Mouse (Mus musculus) kidney, embryonic 14.5 days (tissue): ENCODE data around the gene Cend1. TPM values are rescaled to one million over a fixed set of nuclear protein-coding genes. Genes with fewer than 3 reads are reported as not detected.
A peak's percentile ranks its signal among the peaks of the same experiment; 100 is the strongest.

Experiments
- ATAC-seq: fragments of 200-750 bp; cut with Nextera tagmentation; 2 replicates; pipeline ENCODE4 v1.8.0; 2017; ENCODE audit warnings: moderate number of reproducible peaks, mild to moderate bottlenecking, moderate TSS enrichment, moderate library complexity; ENCODE audit not compliant: low FRiP score, low TSS enrichment
- H3K27ac ChIP-seq: fragments of 300-500 bp; sonication (generic); 2 replicates; pipeline ENCODE4 v1.5.1; 2014; ENCODE audit warnings: low read depth, mild to moderate bottlenecking, low read length, moderate library complexity, mixed read lengths
- H3K27me3 ChIP-seq: fragments of 300-500 bp; sonication (generic); 2 replicates; pipeline ENCODE4 v1.6.1; 2014; ENCODE audit warnings: mild to moderate bottlenecking, low read length; ENCODE audit not compliant: control insufficient read depth, insufficient read depth
- H3K36me3 ChIP-seq: fragments of 300-500 bp; sonication (generic); 2 replicates; pipeline ENCODE4 v1.6.1; 2014; ENCODE audit warnings: low read length, mixed read lengths; ENCODE audit not compliant: control insufficient read depth, insufficient read depth
- H3K4me1 ChIP-seq: fragments of 300-500 bp; sonication (generic); 2 replicates; pipeline ENCODE4 v1.6.1; 2014; ENCODE audit warnings: low read length, mixed read lengths; ENCODE audit not compliant: control insufficient read depth, insufficient read depth
- H3K4me2 ChIP-seq: fragments of 300-500 bp; sonication (generic); replicated peaks from 2 replicates; pipeline ENCODE4 v1.6.1; 2014; ENCODE audit warnings: low read depth, mild to moderate bottlenecking, low read length
- H3K4me3 ChIP-seq: fragments of 300-500 bp; sonication (generic); 2 replicates; pipeline ENCODE4 v1.5.1; 2014; ENCODE audit warnings: mild to moderate bottlenecking, low read length
- H3K9ac ChIP-seq: fragments of 300-500 bp; sonication (generic); 2 replicates; pipeline ENCODE4 v1.6.1; 2014; ENCODE audit warnings: low read depth, mild to moderate bottlenecking, low read length, moderate library complexity
- H3K9me3 ChIP-seq: fragments of 300-500 bp; sonication (generic); 2 replicates; pipeline ENCODE4 v1.6.1; 2016; ENCODE audit warnings: low read length; ENCODE audit not compliant: control insufficient read depth
- WGBS: fragments of 180-500 bp; shearing (Covaris S2); extraction: QIAGEN DNeasy Blood & Tissue Kit; methylation state at CpG from one replicate; pipeline ENCODE4 v1.1.7; 2014; 5-methylcytosine and 5-hydroxymethylcytosine counted together
- polyA plus RNA-seq: library from polyadenylated mRNA; unstranded; fragments of >200 nt; fragmentation: Nextera tagmentation; extraction: Ambion mirVana; gene quantifications from 2 replicates; pipeline ENCODE4 v1.2.1, GENCODE M21; 2014

The Cend1 gene
- polyA plus RNA-seq, result 0.46 and 1.6 TPM in 2 replicates

DNA sequence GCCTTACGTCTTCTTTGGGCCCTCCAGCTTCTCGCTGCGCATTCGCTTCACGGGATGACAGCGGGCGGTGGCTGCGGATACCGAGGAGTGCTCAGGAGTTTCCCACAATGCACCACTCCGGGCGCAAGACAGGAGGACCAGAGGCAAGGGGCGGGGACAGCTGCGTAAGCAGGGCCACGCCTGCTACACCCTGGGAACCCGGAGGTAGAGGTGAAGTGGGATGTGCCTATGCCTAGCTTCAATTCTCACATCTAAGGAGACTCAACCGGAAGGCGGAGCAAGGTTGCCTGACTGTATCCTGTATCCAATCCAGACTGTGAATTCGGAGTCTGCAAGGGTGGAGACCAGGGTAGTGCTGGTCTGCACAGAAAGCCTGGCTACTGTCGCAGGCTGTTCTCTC lies at the start of gene Cend1:
Gene Cend1, minus strand, starts transcription at position 182 of the 400 bp plus-strand sequence.
- Histone ChIP-seq H3K9me3 (no peaks in the 10 kb centered on the region), H3K36me3 (peaks cover 34% of the 10 kb centered on the region), H3K4me1 (peaks cover 20% of the 10 kb centered on the region), H3K9ac (0 out of 2 replicates have a peak within 1 kb of the TSS, but pooled peaks have one; percentile 0), H3K4me3 (no peak within 1 kb of the TSS), H3K4me2 (peak within 1 kb of the TSS; percentile 30), H3K27ac (no peak within 1 kb of the TSS), H3K27me3 (no peaks in the 10 kb centered on the region)
- 5% methylated on average over 19 of the region's 19 CpGs for WGBS
- ATAC-seq, result peak; percentile 63

DNA sequence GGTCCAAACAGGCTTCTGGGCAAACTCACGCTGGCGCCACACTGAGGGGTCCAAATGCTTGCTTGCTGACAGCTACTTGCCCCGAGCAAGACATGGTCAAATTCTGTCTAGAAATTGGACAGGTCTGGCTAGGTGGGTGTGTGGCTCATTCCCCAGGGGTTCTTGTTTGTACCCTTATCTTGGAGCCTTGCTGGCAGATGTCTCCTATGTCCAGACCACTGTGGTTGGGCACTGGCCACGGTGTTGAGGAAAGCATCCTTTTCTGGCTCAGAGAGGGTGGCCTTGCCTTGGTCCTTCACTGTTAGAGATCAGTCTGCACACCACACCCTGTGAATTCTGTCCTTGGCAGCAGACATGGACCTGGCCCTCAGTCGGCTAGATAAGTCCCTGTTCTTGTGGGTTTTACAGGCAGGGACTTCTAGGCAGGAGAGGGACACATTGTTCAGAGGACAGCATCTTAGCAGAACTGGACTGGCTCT lies 49.0 kb upstream of the Cend1 start:
- H3K27me3 ChIP-seq, result no peaks in the 10 kb centered on the region
- H3K27ac ChIP-seq, result peak overlapping the region; percentile 95; the same call in 1 of the 2 replicates
- no peaks in the 10 kb centered on the region for H3K36me3 ChIP-seq
- no peak overlapping the region for H3K4me3 ChIP-seq
- H3K4me1 ChIP-seq, result peaks cover 56% of the 10 kb centered on the region
- no peak for ATAC-seq
- H3K4me2 ChIP-seq, result peak overlapping the region; percentile 90
- no peaks in the 10 kb centered on the region for H3K9me3 ChIP-seq
- 63% methylated on average over 5 of the region's 5 CpGs for WGBS
- peak overlapping the region; percentile 40; the same call in 1 of the 2 replicates for H3K9ac ChIP-seq

DNA sequence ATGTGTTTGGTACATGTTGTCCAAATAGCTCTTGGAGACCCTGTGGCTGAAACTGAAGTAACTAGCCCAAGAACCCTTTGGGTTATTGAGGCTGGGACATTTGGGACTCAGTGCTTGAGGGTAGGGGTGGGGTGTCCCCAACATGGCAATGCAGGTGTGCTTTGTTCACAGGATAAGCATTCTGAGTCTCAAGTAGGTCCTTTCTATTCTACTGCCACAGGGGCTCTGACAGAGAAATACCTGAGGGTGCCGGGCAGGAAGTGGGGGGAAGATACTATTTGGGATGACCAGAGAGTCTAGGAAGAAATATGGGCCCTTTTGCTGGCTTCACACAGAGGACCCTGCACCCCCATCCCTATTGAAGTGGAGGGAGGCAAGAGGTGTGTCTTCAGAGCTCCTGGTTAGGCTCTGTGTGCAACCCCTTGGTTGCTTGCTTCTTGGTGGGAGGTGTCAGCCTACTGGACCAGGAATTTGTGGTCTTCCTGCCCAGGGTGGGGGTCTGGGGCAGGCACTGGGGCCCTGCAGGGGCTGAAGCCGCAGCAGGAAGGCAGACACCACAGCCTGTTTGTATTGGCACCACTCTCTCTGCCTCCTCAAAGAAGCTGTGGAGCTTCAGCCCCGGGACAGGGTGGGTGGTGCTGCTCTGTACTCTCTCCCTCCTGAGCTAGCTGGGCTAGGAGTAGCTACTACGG lies 48.4 kb upstream of the Cend1 start:
- WGBS, result 37% methylated on average over 4 of the region's 4 CpGs
- Histone ChIP-seq H3K27ac (peak overlapping the region; percentile 95; the same call in 1 of the 2 replicates), H3K9ac (peak overlapping the region; percentile 40), H3K36me3 (peaks cover 2% of the 10 kb centered on the region; the same call in 1 of the 2 replicates), H3K9me3 (no peaks in the 10 kb centered on the region), H3K4me1 (peaks cover 55% of the 10 kb centered on the region), H3K27me3 (no peaks in the 10 kb centered on the region), H3K4me3 (no peak overlapping the region; the same call in 1 of the 2 replicates), H3K4me2 (peak overlapping the region; percentile 90)
- no peak for ATAC-seq

DNA sequence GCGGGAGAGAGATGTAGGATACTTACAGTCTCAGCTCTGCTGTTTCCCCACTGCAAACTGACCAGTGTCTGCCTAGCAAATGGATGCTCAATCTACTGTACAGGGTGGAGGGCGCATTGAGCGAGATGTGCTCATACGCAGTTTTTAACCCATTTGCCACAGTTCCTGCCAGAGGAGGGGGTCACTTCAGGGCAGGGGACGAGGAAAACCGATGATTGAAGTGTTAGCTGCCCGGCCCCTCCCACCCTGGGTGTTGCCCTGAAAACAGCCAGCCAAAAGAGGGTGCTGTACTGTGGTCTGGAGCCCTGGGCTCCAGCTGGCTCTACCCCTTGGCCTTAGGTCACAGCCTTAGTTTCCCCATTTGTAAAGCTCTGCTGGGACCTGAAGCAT lies 47.7 kb upstream of the Cend1 start:
- peaks cover 9% of the 10 kb centered on the region for H3K36me3 ChIP-seq
- peak overlapping the region; percentile 90 for H3K4me2 ChIP-seq
- peak overlapping the region; percentile 95 for H3K27ac ChIP-seq
- H3K9ac ChIP-seq, result peak overlapping the region; percentile 25
- peak overlapping the region; percentile 85 for H3K4me3 ChIP-seq
- peaks cover 50% of the 10 kb centered on the region for H3K4me1 ChIP-seq
- 15% methylated on average over 7 of the region's 7 CpGs for WGBS
- H3K9me3 ChIP-seq, result no peaks in the 10 kb centered on the region
- ATAC-seq, result no peak
- H3K27me3 ChIP-seq, result no peaks in the 10 kb centered on the region

DNA sequence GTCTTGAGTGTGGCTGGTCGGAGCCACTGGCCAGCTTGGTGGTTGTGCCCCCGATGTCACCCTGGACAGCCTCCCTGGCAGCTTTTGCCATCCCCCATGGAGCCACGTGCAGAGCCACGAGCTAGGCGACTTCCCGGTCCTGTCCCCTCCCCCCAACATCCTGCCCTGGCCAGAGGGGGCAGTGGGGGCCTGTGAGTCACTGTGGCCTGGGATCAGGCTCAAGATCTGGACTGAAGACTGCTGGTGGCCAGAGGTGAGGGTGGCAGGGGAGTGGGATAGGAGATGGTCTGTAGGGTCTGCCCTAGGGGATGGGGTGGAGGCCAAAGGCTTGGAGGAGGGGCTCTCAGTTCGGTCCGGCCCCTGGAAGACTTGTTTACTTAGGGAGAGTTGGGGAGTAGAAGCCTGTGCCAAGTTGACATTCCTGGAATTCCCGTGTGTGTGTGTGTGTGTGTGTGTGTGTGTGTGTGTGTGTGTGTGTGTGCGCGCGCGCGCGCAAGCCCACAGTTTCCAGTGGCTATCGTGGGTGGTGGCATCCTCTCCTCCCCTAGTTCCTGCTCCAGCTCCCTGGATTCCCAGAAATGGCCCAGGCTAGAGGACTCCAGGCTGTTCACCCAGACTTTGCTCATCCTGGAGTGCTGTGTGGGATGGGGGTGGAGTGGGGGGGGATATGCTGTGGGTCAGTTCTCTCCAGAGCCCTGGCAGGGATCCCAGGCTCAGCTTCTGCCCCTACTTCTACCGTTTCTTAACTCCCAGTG lies 47.1 kb upstream of the Cend1 start:
- H3K4me3 ChIP-seq, result peak overlapping the region; percentile 85
- no peaks in the 10 kb centered on the region for H3K9me3 ChIP-seq
- peaks cover 14% of the 10 kb centered on the region for H3K36me3 ChIP-seq
- H3K27ac ChIP-seq, result peak overlapping the region; percentile 95
- peak overlapping the region; percentile 90 for H3K4me2 ChIP-seq
- WGBS, result 3% methylated on average over 10 of the region's 17 CpGs
- ATAC-seq, result peak; percentile 70
- H3K9ac ChIP-seq, result peak overlapping the region; percentile 87
- H3K27me3 ChIP-seq, result no peaks in the 10 kb centered on the region
- H3K4me1 ChIP-seq, result peaks cover 45% of the 10 kb centered on the region

DNA sequence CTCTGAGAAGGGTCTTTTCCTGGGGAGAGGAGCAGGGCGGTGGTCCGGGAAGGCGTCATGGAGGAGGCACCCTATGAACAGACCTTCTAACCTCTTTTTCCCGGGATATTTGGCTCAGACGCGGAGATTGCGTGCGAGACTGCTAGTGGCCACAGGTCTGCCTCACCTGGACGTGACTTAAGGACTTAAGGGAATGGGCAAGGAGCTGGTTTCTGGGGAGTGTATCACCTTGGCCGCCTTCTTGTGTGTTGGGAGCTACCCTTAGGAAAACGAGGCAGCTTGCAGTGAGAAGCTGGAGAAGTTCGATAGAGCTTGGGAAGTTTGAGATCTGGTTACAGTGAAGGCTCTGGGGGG lies 46.5 kb upstream of the Cend1 start:
- Histone ChIP-seq H3K9ac (peak overlapping the region; percentile 87), H3K4me1 (peaks cover 40% of the 10 kb centered on the region), H3K27ac (peak overlapping the region; percentile 95), H3K4me3 (peak overlapping the region; percentile 85), H3K36me3 (peaks cover 20% of the 10 kb centered on the region), H3K4me2 (peak overlapping the region; percentile 90), H3K9me3 (no peaks in the 10 kb centered on the region), H3K27me3 (no peaks in the 10 kb centered on the region)
- ATAC-seq, result no peak
- 3% methylated on average over 12 of the region's 12 CpGs for WGBS

DNA sequence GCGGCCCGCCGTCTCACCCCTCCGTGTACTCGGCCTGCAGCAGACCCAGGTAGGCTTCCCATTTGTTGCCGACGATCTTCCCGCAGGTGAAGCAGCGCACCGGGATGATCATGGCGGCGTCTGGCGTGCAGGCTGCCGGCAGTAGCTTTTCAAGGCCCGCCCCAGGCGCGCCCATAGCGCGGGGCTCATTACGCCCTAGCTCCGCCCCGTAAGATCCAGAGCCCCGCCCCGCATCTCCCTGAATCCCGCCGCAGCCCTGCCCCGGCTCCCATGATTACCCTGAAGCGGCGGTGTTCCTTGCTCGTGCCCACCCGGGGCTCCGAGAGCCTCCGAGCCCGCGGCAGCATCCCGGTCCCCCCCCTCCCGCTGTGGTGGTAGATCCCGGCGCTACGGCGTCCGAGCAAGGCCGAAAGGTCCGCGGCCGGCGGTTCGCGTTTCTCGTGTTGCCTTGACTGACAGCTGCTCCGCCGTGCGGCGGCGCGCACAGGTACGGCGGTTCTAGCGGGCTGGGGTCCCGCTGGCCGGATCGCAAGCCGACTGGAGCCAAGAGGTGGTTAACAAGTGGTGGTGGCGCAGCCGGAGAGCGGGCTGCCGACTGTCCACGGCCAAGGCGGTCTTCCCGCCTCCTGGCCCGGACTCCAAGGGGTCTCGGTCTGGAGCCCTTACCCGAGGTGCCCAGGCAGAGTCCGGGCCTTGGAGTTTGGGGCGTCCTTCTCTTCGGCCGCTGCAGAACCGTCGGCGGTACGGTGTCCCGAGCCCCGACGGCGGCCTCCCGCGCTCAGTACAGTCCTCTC lies 45.9 kb upstream of the Cend1 start, which contains the start of the genes Polr2l and Tspan4:
Gene Polr2l, minus strand, starts transcription at position 122 of the 794 bp plus-strand sequence.
Gene Tspan4, plus strand, starts transcription at position 230 of the 794 bp plus-strand sequence.
- Histone ChIP-seq H3K9me3 (no peaks in the 10 kb centered on the region), H3K36me3 (peaks cover 26% of the 10 kb centered on the region), H3K27ac (peak within 1 kb of the TSS; percentile 95), H3K4me2 (peak within 1 kb of the TSS; percentile 90), H3K4me1 (peaks cover 40% of the 10 kb centered on the region), H3K27me3 (no peaks in the 10 kb centered on the region), H3K4me3 (peak within 1 kb of the TSS; percentile 85), H3K9ac (peak within 1 kb of the TSS; percentile 87)
- WGBS, result under 1% methylated on average over 81 of the region's 87 CpGs
- peak; percentile 65 for ATAC-seq

DNA sequence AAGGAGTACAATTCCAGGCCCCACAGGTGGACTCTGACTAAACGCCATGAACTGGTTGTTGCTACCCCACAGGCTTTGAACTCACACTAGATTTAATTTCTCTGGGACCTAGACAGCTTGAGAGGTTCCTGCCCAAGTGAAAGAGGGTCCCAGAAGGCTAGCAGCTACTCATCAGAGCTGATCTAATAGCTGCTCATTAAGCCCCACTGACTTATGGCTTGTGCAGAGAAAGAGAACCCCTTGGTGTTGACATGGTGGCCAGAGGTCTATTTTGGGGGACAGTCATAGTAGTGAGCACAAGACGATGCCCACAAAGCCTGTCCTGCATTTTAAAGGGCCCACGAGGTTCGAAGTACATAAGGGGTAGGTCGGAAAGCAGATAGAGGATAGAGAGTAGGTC lies 44.9 kb upstream of the Cend1 start:
- H3K4me1 ChIP-seq, result peaks cover 48% of the 10 kb centered on the region
- H3K4me2 ChIP-seq, result peak overlapping the region; percentile 90
- H3K36me3 ChIP-seq, result peaks cover 36% of the 10 kb centered on the region
- no peaks in the 10 kb centered on the region for H3K27me3 ChIP-seq
- H3K27ac ChIP-seq, result no peak overlapping the region
- no peak for ATAC-seq
- H3K4me3 ChIP-seq, result peak overlapping the region; percentile 85
- no peaks in the 10 kb centered on the region for H3K9me3 ChIP-seq
- peak overlapping the region; percentile 87 for H3K9ac ChIP-seq
- WGBS, result 8% methylated on average over 5 of the region's 5 CpGs
